Mouse (Mus musculus) heart, adult 11 months (tissue): ENCODE measurements around the gene Pla2g4b.

Experiments used
- DNase-seq: peaks from one replicate; pipeline ENCODE4 v3.0.0; 2022

Pla2g4b gene

GRCm38 (mm10) chr2:120032726-120033467, at the start of gene Pla2g4b:
Gene Pla2g4b, plus strand, starts transcription at chr2:120033417.
- DNase-seq, result no peak

DNA sequence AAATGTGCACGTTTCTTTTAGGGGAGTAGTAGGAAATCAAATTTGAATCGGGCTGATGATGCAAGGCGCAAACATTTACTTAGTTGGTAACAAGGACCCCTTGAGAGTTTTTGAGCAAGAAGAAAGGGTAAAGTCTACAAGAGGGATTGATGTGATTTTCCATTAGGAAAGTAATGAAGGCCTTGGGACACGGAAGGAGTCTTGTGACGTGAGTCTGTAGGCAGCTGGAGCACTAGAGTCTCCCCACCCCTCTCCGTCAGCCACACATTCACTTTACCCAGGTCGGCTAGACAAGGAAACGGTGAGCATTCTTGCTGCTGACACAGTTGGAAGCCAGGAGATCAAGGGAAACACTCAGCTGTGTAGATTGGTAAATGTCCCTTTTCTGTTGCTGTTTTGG, 47.3 kb upstream of the Pla2g4b start:
- DNase-seq, result peak; percentile 41

DNA sequence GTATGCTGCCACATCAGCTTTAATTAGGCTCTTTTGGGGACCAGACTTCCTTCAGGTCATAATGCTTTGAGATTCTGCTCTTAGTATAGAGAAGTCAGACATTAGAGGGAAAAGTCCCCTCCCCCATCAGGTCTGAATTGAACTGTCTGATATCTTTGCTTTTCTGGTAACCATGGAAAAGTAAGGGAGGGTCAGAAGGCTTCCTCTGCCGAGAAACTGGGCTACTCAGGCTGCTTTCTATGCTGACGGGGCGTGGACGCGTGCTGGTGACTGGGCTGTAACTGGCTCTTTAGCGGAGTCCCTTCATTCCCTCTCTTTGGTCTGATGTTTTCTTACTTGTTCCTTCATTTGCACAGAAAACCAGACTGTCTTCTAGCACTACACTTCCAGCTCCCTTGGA, 46.8 kb upstream of the Pla2g4b start:
- no peak for DNase-seq

GRCm38 (mm10) chr2:119987441-119987840, 45.8 kb upstream of the Pla2g4b start:
- DNase-seq, result no peak

- no peak for DNase-seq
These were observed 44.3 kb upstream of the Pla2g4b start for GRCm38 (mm10) chr2:119988952-119989351.

GRCm38 (mm10) chr2:119990881-119991280, 42.3 kb upstream of the Pla2g4b start:
- no peak for DNase-seq

DNA sequence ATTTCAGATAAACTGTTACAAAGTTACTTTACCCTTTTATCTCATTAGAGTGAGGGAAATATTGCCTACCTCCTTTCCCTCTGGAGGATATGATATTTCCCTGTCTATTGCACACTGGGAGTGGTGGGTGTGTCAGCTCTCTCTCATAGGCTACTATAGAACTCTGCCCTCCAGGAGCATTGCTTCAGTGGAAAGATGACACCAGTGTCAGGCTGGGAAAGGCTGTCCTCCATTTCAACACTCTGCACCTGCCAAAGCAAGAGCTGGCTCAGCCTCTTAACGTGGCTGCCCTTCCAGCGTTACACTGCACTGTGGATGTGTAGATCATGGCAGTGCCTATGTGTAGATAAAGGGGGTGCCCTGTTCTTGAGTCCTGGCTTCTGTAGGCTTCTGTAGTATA, 40.9 kb upstream of the Pla2g4b start:
- DNase-seq, result no peak

GRCm38 (mm10) chr2:119993515-119993914, 39.7 kb upstream of the Pla2g4b start:
- DNase-seq, result no peak

GRCm38 (mm10) chr2:119994839-119995238, 38.4 kb upstream of the Pla2g4b start:
- DNase-seq, result no peak

GRCm38 (mm10) chr2:119995391-119996281, 37.6 kb upstream of the Pla2g4b start:
- peak; percentile 94 for DNase-seq

DNA sequence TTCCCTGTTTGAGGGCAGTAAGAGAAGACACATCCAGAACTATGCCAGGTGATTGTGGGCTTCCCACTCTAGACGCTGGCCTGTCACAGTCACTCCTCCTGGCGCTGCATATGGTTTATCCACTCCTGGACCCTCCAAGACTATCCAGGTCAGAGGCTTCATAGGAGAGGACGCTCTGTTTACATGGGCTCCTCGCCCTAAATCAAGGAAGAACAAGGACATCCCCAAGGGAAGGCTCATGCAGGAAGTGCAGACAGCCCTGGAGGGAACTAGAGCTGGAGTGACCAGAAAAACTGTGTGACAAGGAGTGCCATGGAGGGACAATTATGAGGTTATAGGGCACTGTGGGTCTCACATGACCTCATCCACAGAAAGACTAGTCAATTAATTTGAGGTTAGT, 35.9 kb upstream of the Pla2g4b start:
- DNase-seq, result peak; percentile 91

DNA sequence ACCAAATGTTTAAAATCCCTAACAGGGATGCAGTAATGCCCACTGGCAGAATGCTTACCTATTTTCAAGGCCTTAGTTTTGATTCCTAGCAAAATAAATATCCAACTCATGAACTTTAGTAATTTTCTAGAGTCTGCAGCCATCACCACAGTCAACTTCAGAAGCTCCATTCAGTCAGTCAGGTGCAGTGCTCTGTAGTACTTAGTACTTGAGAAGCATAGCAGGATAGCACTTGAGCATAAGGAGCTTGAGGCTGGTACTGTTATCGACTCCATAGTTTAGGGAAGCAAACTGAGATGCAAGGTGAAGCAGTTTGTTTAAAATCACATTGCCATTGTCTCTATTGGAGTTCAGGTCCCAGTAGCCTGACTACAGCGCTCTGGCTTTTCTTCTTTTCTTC, 33.5 kb upstream of the Pla2g4b start:
- no peak for DNase-seq

- DNase-seq, result no peak
These were observed 32.2 kb upstream of the Pla2g4b start for GRCm38 (mm10) chr2:120000882-120001584.

GRCm38 (mm10) chr2:120001956-120002355, 31.3 kb upstream of the Pla2g4b start:
- no peak for DNase-seq

DNA sequence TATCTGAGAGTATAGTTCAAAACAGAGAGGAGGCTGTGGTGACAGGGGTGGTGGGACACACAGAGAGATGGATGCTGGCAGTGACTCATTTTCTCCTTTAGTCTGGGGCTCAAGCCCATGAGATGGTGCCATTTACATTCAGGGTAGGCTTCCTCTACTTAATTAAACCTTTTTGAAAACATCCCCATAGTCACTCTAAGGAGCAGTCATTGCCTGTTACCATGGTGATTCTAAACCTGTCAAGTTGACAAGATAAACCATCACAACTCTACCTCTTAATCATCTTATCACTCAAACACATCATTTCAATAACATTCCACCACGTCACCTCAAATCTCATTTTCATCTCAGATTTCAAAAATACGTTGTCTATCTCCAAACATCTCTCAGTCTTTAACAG, 29.2 kb upstream of the Pla2g4b start:
- DNase-seq, result no peak

DNA sequence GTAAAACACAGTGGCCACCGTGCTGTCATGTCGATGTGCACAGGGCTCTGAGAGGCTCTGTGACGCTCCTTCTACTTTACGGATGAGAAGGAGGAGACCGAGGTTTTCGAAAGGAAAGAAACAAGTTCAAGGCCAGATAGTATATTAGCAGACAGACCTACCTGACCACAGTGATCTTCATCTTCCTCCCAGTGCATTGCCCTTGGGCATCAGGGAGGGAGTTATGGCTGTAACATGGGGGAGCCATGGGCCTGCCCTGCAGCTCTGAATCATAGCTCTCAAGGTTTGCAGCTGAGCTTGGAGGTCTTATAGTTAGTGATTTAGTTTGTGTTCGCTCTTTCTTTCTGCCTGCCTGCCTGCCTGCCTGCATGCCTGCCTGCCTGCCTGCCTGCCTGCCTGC, 26.5 kb upstream of the Pla2g4b start:
- no peak for DNase-seq

GRCm38 (mm10) chr2:120007680-120008210, 25.5 kb upstream of the Pla2g4b start:
- DNase-seq, result no peak

GRCm38 (mm10) chr2:120008672-120009071, 24.5 kb upstream of the Pla2g4b start:
- DNase-seq, result peak; percentile 92

GRCm38 (mm10) chr2:120011462-120012200, 21.6 kb upstream of the Pla2g4b start:
- DNase-seq, result peak; percentile 91

- no peak for DNase-seq
These were observed 20.3 kb upstream of the Pla2g4b start for GRCm38 (mm10) chr2:120012924-120013323.

DNA sequence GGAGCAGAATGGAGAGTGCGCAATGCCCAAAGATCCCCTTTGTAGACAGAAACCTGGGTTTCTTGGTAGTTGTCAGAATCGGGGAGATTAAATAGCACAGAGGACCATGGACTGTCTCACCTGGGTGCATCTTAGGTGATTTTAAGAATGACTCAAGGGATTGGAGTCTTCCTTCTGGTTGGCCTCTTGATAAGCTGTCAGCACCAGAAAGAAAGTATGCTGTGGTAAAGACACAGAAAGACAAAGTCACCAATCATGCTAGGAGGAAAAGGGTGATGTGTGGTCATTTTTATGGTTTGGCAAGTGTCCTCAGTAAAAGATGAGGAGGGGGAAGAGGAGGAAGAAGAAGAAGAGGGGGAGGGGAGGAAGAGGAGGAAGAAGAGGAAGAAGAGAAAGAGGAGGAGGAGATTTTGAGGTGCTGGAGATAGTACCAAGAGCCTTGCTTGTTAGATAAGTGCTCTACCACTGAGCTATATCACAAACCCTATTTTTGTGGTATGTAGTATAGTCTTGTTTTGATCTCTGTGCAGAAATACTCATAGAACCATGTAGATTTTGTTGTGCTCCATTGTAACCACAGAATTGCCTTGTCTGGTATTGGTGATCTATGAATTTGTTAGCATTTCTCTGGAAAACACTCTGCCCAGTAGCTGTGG, 19.3 kb upstream of the Pla2g4b start:
- no peak for DNase-seq

GRCm38 (mm10) chr2:120015882-120016281, 17.3 kb upstream of the Pla2g4b start:
- DNase-seq, result no peak
